Mouse (Mus musculus) embryo, embryonic 10 days (tissue): ENCODE results near the gene Plbd2.

Experiments used
- DNase-seq: peaks from one replicate; pipeline ENCODE4 v3.0.0-alpha.2; 2015; ENCODE audit warnings: low spot score

The Plbd2 gene

GRCm38 (mm10) chr5:120473361-120473760, 30.1 kb downstream of the Plbd2 start:
- DNase-seq, result no peak

DNA sequence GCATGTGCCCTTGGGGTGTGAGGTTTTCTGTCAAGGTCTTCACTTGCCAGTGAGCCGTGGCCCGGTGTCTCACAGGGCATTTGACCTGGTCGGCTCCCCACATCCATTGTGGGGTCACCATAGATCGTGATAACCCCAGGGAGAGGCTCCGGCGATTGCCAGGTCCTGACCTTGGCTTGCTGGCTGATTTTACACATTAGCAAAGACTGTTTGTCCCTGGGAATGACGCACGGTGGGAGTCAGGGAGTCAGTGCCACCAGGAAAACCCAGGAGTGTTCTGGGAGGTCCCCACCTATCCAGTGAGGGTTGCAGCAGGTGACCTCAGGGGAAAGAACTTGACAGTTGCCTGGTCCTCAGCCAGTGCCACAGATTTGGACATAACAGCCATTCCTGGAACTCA, 30.7 kb downstream of the Plbd2 start, which contains the start of gene Sdsl:
Gene Sdsl, minus strand, starts transcription at position 41 of the 400 bp plus-strand sequence.
- no peak for DNase-seq

GRCm38 (mm10) chr5:120471538-120471937, 31.9 kb downstream of the Plbd2 start:
- no peak for DNase-seq

GRCm38 (mm10) chr5:120468830-120469229, 34.6 kb downstream of the Plbd2 start:
- DNase-seq, result no peak

GRCm38 (mm10) chr5:120468336-120468735, 35.1 kb downstream of the Plbd2 start:
- DNase-seq, result no peak

DNA sequence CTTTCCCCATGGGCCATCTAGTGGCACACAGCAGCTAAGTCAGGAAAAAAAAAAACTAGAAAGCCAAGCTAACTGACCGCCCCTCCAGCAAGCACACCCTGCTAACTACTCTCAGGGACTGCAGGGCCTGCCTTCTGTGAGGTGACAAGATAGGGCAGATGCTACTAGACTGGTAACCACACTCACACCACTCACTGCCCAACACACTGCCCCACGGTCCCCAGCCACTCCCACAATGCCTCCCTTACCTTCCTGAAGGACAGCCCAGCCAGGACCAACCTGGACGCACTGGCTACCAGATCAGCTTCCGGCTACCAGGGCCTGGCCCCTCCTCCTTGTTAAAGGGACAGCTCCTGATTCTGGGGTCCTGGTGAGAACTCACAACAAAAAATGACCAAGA, 36.4 kb downstream of the Plbd2 start:
- peak; percentile 51 for DNase-seq

DNA sequence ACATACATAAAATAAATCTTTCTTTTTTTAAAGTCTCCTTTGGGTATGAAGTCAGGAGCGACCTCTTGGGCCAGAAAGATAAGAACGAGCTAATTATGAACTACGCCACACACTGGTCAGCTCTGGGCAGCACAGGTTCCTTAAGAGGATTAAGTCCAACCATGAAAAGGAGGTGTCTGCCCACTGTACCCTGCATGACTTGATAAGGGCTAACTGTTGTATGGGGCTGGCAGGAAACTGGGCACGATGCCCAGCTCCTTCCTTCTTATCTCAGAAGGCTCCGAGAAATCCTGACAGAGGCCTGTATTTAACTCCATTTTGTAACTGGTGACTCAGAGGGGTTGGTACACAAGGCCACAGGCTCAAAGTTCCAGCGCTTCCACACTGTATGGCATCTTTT, 37.6 kb downstream of the Plbd2 start:
- no peak for DNase-seq

DNA sequence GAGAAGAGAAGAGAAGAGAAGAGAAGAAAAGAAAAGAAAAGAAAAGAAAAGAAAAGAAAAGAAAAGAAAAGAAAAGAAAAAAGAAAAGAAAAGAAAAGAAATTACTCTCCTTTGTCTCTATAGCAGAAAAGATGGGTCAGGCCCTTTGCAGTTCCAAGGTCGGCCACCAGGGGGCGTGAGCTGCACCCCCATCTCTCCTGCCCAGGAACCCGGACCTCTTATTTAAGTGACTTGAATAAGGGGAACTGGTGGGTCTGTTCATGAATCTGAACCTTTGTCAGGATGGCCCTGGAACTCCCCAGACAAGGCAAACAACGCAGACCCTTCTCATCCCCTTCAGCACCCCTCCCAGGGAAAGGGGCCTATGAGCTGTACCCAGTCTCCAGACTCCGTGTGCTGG, 38.4 kb downstream of the Plbd2 start:
- no peak for DNase-seq

DNA sequence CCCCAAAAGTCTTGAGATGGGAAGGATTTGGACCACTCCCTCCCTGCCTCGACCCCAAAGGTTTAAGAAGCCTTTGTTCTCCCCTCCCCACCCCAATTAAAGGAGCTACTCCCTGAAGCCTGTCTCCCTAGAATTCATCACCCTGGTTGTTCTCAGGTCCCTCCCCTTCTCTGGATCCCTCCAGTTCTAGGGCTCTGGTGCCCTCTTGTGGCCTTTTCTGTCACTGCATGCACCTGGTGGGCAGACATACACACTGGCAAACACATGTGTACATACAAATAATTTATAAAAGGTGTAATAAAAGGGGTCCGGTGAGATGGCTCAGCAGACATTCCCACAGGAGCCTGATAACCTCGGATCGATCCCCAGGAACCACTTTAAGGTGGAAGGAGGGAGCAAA, 39.1 kb downstream of the Plbd2 start:
- DNase-seq, result no peak

- no peak for DNase-seq
Observed at GRCm38 (mm10) chr5:120461902-120462301, 41.5 kb downstream of the Plbd2 start.

- no peak for DNase-seq
Observed at GRCm38 (mm10) chr5:120459133-120459532, 44.3 kb downstream of the Plbd2 start.

DNA sequence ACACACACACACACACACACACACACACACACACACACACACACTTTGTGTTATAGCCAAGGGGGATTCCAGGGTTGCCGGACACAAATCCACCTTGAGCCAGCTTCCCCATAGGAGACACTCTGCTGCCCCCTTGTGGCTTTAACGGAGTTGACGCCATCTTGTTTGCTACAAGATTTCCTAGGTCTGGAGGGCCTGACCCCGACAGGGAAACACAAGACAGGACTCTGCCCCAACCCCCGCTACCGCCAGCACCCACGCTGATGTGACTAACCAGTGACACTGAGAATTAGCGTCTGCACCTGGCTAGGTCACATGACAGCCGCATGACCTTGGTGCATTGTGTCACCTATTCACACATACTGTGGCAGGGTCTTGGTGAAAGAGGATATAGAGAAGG, 45.8 kb downstream of the Plbd2 start:
- DNase-seq, result peak; percentile 94

GRCm38 (mm10) chr5:120456841-120457554, 46.4 kb downstream of the Plbd2 start:
- DNase-seq, result no peak

GRCm38 (mm10) chr5:120456253-120456652, 47.2 kb downstream of the Plbd2 start:
- no peak for DNase-seq

- no peak for DNase-seq
Observed at GRCm38 (mm10) chr5:120454756-120455337, 48.6 kb downstream of the Plbd2 start.

GRCm38 (mm10) chr5:120447305-120447704, 56.1 kb downstream of the Plbd2 start:
- DNase-seq, result no peak

- DNase-seq, result peak; percentile 97
Observed at GRCm38 (mm10) chr5:120440733-120441132, 62.7 kb downstream of the Plbd2 start.

GRCm38 (mm10) chr5:120439887-120440670, 63.3 kb downstream of the Plbd2 start:
- no peak for DNase-seq

GRCm38 (mm10) chr5:120438991-120439710, 64.3 kb downstream of the Plbd2 start:
- peak; percentile 46 for DNase-seq

DNA sequence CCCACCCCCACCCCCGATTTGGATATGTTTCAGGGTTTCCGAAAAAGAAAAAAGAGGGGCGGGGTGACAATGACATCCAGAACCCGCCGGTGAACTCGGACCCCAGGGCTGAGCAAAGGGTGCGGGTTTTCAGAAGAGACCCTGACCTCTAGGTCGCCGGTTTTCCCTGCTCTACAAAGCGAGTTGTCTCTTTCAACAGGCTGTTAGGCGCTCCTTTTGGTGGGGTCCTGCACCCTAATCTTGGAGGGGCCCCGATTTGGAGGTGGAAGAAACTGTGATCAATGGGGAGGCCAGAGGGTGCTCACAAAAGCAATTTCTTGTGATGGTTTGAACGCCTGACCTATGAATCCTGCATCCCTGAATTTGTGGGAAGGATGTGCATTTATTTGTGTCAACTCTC, 65.0 kb downstream of the Plbd2 start:
- no peak for DNase-seq

- peak; percentile 75 for DNase-seq
Observed at GRCm38 (mm10) chr5:120437986-120438385, 65.4 kb downstream of the Plbd2 start.

DNA sequence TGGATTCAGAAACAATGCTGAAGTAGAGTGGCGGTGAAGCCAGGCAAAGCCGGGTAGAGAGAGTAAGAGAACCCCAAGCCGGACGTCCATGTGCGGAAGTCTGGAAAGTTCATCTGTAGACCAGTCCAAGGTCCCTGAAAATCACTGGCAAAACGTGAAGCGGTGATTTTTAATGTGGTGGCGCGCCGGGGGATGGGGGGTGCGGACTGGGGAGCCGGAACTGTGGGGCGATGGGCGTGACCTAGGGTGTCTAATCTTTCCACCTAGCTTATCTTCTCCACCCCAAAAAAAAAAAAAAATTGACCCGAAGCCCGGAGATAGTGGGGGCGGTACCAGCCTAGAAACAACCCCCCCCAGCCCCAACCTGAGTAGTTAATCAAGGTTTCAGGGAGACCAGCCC, 65.9 kb downstream of the Plbd2 start:
- DNase-seq, result no peak
